Mouse (Mus musculus): ENCODE measurements around the gene Wnk4.

GRCm38 (mm10) chr11:101301299-101302003, 41.1 kb downstream of the Wnk4 start:
- TF ChIP-seq CTCF (IDR thresholded peaks at IDR 0.05; ENCODE audit: insufficient read depth, low read length) (no peak), POLR2A (IDR thresholded peaks at IDR 0.05; ENCODE audit: borderline replicate concordance, extremely low read depth, low read depth, low read length) (no peak)

Measured in lung, adult 2 months (tissue).